Mouse (Mus musculus): ENCODE results near the gene Dad1.

Gene Dad1

DNA sequence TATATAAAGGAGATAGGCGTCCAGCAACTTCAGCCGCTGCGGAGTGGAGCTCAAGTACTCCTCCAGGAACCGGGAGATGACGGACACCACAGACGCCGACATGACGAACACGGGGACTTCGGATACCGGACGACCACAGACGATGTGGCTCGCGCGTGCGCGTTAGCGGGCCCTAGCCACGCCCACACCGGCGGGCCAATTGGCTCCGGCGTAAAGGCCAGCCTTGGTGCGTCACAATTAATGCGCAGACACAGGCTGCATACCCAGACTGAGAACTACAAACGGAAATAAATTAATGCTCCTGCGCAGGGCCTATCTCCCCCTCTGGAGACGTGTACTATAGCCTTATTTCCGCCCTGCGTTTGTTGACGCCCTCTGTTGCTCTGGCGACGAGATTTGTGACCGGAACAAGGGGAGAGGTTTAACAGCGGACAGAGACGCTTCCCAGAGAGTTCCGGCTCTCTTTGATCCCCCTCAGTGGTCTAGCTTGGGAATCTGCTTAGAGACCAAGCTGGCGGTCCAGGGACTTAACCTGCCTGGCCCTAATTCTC, at the start of gene Dad1, which contains the start of gene Abhd4:
Gene Dad1, minus strand, starts transcription at position 364 of the 551 bp plus-strand sequence.
Gene Abhd4, plus strand, starts transcription at position 448 of the 551 bp plus-strand sequence.
- DNase-seq (ENCODE audit: low spot score): peak; percentile 98

DNA sequence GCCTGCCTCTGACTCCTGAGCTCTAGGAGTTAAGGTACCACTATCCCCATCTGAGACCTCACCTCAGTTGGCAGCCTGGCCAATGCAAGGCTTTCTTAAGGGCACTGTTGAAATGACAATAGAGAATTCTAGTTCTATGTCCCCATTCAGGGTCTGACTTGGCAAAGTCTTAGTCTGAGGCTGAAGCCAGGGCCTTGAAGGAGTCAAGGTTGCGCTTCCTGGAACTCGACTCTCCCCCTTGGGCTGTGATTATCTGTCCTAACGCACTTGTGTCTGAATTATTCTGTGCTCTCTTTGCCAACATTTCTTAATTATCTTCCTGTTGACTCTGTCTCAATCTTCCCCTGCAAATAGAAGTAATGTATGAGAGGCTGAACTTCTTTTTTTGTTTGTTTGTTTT, 46.8 kb upstream of the Dad1 start:
- no peak for DNase-seq (ENCODE audit: low spot score)

DNA sequence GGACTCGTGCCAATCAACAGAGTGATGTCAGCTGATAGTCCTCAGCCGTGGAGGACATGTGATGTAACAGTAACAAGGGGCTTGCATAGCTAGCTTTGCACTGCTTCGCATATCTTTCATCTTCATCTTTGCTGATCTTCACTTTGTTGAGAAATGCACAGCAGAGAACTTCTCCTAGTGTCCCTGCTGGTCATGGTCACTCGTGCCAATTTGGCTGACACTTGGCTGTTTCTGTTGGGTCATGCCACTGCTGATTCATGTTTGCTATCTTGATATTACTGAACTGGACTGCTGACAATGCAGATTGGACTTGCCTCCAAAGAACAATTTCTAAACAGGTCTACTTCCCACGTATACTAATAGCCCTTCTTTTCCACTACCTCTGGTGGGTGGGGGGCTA, 46.2 kb upstream of the Dad1 start:
- DNase-seq (ENCODE audit: low spot score): no peak

DNA sequence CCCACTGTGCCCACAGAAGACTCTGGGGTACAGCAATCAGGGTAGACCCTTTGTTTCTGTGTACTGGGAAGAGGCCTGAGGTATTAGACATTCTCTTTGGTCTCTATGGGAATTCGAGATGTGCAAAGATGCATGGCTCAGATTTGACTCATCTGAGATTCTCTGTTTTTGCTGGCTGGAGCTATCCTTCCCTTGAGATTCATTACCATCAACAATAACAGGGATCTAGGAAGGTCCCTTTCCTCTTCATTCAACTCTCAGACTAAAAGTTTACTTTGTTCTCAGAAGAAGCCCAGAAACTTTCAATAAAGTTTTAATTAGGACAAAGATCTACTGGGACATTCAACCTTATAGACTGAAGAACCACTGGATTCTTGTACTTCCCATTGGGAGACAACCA, 30.9 kb upstream of the Dad1 start, which contains the start of gene Olfr49:
Gene Olfr49, minus strand, starts transcription at position 101 of the 400 bp plus-strand sequence.
- DNase-seq (ENCODE audit: low spot score): no peak

DNA sequence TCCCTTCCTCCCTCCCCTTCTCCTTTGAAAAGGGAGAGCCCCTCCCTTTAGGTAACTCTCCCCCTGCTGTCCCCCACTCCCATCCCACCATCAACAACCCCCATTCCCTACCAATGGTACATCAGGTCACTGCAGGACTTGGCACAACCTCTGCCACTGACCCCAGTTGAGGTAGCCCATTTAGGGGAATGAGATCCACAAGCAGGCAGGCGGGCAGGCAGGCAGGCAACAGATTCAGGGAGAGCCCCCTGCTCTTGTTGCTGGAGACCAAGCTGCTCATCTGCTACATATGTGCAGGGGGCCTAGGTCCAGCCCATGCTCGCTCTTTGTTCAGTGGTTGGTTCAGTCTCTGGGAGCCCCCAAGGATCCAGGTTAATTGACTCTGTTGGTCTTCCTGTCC, 22.5 kb upstream of the Dad1 start:
- no peak for DNase-seq (ENCODE audit: low spot score)

DNA sequence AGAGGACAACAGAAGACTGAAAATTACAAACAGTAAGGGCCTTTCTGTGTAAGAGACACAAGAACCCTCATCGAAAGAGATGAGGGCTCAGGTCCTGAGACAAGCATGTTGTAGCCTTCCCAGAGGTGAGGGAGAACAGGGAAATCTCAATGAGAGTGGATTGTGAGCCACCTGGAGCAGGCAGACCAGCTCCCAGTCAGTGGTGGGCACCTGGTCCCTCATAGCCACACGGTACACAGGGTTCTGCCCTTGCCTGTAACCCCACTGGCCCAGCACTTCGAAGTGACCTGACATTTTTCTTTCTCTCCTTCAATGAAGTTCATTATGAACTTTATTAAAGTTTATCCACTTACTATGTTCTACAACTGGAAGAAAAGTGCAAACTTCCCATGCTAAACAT, 18.8 kb upstream of the Dad1 start:
- no peak for DNase-seq (ENCODE audit: low spot score)

DNA sequence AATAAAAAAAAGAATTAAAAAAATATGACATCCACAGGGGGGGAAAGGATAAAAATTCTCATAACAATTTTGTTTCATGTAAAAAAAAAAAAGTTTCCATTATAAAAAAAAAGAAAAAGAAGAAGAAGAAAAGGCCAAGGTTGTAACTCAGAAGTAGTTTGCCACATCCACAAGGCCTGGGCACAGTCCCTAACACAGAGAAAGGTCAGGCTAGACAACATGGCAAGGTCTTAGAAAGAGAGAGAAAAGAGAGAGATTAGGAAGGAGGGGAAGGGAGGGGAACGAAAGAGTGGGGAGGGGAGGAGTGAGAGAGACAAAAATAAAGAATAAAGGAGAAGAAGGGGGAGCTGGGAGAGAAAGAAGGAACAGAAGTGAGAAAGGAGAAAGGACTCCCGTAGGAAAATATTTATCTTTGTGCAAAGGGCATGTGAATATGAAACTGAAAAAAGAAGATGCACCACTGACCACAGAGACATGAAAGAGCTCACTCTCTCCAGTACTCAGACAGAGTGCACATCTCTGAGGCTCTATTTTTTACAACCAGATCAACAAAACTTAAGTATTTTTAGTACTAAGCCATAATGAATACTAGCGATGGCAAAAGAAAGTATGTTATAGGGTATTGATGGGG, 18.2 kb upstream of the Dad1 start:
- DNase-seq (ENCODE audit: low spot score): no peak

DNA sequence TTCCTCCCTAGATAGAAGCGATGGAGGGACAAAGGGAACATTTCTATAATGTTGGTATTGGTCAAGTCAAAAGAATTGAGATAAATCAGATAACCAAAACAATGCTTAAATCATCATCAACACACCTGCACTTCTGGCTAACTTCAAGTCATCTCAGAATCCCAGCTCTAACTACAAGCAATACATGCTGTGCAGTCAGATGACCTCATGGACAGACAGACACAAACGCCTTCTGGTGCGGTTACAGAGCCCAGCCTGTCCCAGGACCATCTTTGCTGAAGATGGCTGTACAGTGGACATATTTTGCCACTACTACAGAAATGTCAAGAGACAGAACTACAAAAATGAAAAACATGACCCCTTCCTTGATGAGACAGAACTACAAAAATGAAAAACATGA, 16.5 kb upstream of the Dad1 start:
- DNase-seq (ENCODE audit: low spot score): no peak

DNA sequence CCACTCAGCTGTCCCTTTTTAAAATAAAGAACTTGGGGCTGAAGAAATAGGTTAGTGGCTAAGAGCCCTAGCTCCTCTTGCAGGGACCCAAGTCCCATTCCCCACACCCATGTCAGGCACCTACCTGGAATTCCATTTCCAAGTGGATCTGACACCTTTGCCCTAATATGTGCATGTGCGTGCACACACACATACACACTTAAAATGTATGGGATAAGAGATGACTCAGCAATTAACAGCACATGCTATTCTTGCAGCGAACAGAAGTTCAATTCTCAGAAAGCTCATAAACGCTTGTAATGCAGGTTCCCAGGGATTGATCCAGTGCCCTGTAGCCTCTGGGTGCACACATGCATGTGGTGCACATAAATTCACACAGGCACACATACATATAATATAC, 15.7 kb upstream of the Dad1 start:
- DNase-seq (ENCODE audit: low spot score): no peak

DNA sequence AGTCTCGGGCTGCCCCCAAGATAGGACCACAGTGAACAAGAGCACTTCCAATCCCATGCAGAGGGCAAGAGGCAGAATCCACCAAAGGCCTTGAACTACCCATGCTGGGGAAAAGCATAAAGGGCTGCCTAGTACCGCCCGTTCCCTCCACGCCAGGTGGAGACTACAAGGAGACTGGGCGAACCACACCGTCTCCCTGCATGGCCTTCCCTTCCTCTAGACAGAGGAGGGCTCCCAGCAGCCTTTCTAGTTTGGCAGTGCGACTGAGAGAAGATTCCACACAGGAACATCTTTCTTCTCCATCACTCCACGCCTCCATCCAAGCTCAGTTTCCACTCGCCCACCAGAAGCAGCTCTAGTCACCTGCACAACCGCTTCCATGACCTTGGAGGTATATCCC, 14.1 kb upstream of the Dad1 start:
- no peak for DNase-seq (ENCODE audit: low spot score)

DNA sequence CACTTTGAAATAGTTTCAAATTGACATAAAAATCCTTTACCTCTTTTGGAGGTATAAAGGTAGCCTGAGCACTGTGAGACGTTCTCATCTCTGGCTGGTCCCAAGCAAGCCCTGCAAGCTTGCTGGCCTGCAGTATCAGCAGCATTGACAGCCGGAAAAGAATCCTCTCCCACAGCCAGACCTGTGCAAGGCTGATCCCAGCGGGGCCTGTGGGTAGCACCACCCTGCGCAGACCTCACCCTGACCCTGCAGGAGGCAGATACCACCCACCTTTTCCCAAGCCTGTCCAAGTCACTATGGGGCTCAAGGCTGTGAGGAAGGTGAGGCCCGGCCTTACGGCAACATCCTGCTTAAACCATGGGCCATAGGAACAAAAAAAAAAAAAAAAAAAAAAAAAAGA, 12.0 kb upstream of the Dad1 start:
- no peak for DNase-seq (ENCODE audit: low spot score)

DNA sequence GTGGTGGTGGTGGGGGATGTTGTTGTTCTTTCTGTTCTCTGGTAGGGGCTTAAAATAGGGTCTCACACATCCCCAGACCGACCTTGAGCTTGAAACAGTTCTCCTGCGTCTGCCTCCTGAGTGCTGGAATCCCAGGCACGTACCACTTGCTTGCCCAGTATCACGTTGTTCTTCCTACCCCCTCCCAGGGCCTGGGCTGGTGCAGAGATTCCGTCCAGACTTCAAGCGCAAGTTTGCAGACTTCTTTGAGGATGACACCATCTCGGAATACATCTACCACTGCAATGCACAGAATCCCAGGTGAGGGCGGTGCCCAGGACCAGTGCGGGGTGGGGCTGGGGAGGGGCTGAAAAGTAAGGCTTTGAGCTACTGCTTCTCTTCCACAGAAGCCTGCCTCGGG, 11.2 kb upstream of the Dad1 start:
- DNase-seq (ENCODE audit: low spot score): no peak

DNA sequence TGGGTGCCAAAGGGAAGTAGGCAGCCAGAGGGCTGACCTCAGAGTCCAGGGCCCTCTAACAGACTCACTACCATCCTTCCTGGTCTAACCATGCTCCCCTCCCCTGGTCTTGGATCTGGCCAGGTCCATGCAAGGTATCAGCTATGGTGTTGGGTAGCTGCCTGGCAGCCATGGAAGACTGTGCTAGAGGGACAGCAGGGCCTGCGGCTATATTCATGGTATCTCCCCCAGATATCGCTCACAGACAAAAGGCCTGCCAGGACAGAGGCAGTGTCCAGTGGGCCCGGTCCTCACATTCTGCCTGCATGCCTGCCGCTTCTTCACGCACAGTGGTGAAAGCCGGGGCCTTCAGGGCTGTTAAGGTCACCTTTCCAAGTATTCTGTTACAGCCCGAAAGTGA, 10.3 kb upstream of the Dad1 start:
- DNase-seq (ENCODE audit: low spot score): no peak

DNA sequence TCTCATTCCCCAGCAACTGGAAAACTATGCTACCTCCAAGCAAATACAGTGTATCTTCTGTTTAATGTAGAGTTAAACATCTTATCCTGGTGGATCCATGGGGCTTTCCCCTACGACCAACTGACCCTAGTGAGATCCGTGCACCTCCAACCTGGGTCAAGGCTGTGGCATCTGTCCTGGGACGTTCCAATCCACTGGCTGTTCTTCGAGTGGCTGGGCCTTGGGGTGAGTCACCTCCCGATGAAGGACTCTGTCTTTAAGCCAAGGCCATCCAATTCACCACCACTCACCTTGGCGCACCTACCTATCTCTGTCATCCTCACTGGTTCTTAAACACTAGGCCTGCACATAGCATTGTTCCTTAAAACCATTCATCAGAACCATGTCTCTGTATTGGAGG, 9.2 kb upstream of the Dad1 start:
- no peak for DNase-seq (ENCODE audit: low spot score)

DNA sequence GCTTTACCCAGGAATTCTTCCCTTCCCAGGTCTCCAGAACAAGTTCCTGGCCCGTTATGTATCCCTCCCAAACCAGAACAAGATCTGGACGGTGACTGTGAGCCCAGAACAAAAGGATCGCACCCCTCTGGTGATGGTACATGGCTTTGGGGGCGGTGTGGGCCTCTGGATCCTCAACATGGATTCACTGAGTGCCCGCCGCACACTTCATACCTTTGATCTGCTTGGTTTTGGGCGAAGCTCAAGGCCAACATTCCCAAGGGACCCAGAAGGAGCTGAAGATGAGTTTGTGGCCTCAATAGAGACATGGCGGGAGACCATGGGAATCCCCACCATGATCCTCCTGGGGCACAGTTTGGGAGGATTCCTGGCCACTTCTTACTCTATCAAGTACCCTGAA, 8.7 kb upstream of the Dad1 start:
- DNase-seq (ENCODE audit: low spot score): no peak

DNA sequence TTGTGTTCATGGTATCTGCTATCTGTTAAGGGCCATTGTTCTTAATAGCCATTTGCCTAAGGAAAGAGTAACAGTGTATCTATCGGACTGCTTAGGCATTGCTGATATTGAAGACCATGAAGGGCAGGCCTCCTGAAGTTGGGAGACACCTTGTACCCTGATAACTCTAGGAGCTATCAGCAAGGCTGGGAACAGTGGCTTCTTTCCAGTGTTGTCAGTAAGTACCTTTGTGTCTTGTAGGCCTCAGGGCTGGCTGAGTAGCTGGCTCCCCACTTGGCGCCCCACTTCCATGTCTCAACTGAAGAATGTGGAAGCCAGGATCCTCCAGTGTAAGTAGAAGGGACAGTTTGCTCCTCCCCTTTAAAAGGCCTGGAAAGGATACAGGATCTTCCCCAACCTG, 7.5 kb upstream of the Dad1 start:
- no peak for DNase-seq (ENCODE audit: low spot score)

DNA sequence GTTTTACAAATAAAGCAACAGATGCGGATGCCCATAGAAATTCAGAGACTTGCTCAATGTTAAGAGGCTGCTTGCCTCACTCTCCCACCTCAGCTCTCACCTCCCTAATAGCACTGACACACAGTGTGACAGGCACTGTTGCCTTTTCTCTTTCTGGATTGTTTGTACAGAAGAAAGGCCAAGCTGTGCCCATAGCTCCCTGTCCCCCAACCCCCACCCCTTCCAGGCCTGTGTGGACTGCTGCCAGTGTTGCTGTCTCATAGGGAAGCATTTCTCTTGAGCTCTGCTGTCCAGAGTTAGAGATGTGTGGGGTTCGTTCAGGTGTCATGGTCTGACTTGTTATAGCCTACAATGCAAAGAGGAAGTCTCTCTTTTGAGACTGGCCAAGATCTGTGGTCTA, 6.3 kb upstream of the Dad1 start:
- DNase-seq (ENCODE audit: low spot score): no peak

DNA sequence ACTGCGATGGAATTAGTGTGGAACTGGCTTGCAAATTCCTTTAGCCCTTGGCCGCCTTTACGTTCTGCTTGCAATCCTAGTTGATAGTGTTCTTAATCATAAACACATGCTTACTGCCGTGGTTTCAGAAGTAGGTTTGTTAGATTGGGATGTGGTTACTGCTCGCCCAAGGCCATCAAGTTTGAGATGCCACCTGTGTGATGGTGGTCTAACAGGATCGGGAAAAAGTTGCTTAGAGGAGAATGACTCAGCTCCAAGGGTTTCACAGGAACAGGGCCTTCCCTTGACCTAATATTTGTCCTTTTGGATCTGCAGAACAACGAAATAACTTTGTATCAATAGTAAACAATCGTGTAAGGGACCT, 5.8 kb upstream of the Dad1 start:
- no peak for DNase-seq (ENCODE audit: low spot score)

DNA sequence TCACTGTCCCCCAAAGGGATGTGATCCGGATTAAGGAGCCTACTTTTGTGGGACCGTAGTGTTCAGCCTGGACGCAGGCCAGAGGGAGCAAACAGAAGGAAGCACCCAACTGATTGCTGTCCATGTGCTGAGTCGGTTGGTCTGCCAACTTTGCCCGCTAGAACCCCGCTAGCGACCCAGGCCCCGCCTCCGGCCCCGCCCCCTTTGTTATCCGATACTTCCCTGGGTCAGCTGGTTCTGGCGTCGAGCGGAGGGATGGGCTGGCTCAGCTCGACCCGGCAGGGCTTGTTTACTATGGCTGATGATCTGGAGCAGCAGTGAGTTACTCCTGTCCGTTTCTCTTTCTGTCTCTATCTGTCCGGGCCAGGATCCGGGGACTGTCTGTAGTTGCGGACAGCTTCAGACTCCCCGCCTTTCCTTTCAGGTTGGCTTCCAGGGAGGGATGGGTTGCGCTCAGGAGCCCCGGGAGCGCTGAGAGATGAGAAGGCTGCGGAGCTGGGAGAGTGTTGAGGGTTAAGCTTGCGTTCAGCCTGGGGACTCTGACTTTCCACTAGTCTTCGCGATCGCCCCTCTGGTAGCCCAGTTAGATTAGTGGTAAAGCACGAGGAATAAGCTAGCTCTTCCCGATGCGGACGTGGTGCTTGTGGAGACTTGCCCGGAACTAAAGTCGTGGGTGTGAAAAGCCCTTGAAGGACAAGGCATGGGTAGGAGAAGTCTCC, 5.3 kb upstream of the Dad1 start:
- peak; percentile 63 for DNase-seq (ENCODE audit: low spot score)

DNA sequence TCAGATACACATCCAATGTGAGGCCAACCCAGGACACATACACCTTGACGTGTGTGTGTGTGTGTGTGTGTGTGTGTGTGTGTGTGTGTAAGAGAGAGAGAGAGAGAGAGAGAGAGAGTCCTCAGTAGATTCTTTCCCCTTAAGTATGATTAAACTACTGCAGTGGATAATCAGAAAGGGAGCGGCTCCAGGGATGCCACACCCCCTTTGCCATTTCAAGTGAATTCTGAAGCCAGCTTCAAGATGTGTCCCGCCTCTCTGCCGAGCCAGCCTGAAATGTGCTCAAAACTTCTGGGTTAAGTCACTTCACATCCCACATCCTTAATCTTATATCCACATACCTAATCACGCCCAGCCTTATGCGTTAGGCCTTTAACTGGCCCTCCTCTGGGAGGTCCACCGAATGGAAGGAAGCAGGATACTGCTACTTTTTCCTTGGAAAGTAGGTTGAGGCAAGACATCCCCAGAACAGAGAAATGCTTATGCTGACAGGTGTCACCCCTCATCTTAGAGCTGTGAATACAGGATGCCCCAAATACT, 4.3 kb upstream of the Dad1 start:
- DNase-seq (ENCODE audit: low spot score): no peak

DNA sequence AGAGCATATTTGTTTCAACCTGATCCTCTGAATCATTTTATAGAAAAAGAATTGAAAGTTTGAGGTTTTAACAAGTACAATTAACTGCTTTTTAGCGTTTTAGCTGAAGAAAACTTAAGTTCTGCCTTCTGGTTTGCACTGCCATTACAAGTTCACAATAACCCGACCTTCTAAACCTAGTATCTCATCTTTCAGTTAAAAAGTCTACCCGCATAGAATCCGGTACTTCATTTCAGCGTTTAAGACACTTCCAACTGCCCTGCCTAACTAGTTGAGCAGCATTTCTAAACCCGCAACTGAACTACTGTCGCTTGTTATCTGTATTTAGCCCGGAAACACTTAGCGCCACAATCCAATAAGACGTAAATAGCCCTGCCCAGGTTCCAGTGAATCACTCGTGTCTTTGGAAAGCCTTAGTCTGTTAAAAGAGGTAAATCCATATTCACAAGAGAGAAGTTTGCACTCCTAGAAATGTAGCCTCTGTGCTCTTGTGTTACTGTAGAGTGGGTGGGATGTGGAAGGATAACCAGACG, 832 bp upstream of the Dad1 start:
- DNase-seq (ENCODE audit: low spot score): no peak

DNA sequence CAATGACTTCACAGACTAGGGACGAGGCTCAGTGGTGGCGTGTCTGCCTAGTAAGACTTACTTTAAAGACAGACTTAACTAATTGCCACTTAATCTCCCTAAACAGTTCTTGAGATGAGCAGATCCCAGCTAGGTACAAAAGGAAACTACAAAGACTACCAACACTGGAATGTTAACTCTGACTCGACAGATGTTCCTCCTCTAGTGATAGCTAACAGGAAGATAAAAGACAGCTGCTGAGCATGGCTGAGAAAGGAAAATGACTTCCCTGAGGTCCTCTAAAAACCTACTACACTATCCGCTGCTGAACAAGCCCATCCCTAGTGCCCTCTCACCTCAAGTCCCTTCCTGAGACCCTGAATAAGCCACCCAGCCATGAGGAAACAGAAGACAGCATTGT, 3.8 kb downstream of the Dad1 start:
- DNase-seq (ENCODE audit: low spot score): no peak

DNA sequence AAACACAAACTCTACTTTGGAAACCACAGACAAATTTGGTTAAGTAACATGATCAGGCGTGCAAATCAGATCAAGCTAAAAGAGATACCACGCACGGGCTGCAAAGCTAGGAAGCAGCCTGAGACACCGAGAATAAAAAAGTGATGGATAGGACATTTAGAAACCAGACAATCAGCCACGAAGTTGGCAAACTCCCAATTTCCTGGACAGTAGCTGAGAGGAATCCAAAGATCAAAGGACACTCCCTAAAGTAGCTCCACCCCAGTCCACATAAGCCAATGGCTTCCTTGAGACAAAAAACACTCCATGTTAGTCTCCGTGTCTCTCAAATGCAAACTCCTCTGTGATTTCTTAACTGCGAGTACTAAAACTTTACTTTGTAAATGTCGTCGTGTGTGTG, 4.6 kb downstream of the Dad1 start:
- no peak for DNase-seq (ENCODE audit: low spot score)

All from T-cell, adult 2 months (primary cell).